Mouse (Mus musculus) intestine, postnatal 0 days (tissue): ENCODE results near the gene Plpp7. TPM values are rescaled to one million over a fixed set of nuclear protein-coding genes. Genes with fewer than 3 reads are reported as not detected.
A peak's percentile ranks its signal among the peaks of the same experiment; 100 is the strongest.

Experiments used
- ATAC-seq: fragments of 200-750 bp; cut with Nextera tagmentation; 2 replicates; pipeline ENCODE4 v1.8.0; 2017; ENCODE audit warnings: mild to moderate bottlenecking, moderate TSS enrichment, moderate library complexity
- H3K27ac ChIP-seq: fragments of 300-500 bp; sonication (generic); 2 replicates; pipeline ENCODE4 v1.5.1; 2014; ENCODE audit warnings: mild to moderate bottlenecking, low read depth, low read length, moderate library complexity
- H3K27me3 ChIP-seq: fragments of 300-500 bp; sonication (generic); replicated peaks from 2 replicates; pipeline ENCODE4 v1.6.1; 2014; ENCODE audit warnings: low read length, mixed read lengths; ENCODE audit not compliant: control insufficient read depth, insufficient read depth
- H3K36me3 ChIP-seq: fragments of 300-500 bp; sonication (generic); 2 replicates; pipeline ENCODE4 v1.6.1; 2014; ENCODE audit warnings: mild to moderate bottlenecking, moderate library complexity; ENCODE audit not compliant: control insufficient read depth, insufficient read depth
- H3K4me1 ChIP-seq: fragments of 300-500 bp; sonication (generic); replicated peaks from 2 replicates; pipeline ENCODE4 v1.6.1; 2014; ENCODE audit warnings: antibody characterized with exemption, low read length, mixed read lengths; ENCODE audit not compliant: control insufficient read depth, insufficient read depth
- H3K4me2 ChIP-seq: fragments of 300-500 bp; sonication (generic); replicated peaks from 2 replicates; pipeline ENCODE4 v1.6.1; 2014; ENCODE audit warnings: low read depth, mild to moderate bottlenecking, moderate library complexity
- H3K4me3 ChIP-seq: fragments of 300-500 bp; sonication (generic); 2 replicates; pipeline ENCODE4 v1.5.1; 2014; ENCODE audit warnings: low read depth, low read length
- H3K9ac ChIP-seq: fragments of 300-500 bp; sonication (generic); 2 replicates; pipeline ENCODE4 v1.6.1; 2014; ENCODE audit warnings: mild to moderate bottlenecking, low read depth, low read length
- H3K9me3 ChIP-seq: fragments of 300-500 bp; sonication (generic); 2 replicates; pipeline ENCODE4 v1.6.1; 2016; ENCODE audit warnings: mixed run types; ENCODE audit not compliant: control insufficient read depth
- CTCF ChIP-seq: sonication (generic); IDR thresholded peaks from 2 replicates; pipeline ENCODE4 v1.5.1; 2016; ENCODE audit warnings: low read depth, mild to moderate bottlenecking, control low read depth, antibody characterized with exemption, moderate library complexity
- WGBS: fragments of 180-500 bp; shearing (Covaris S2); extraction: QIAGEN DNeasy Blood & Tissue Kit; methylation state at CpG from one replicate; pipeline ENCODE4 v1.1.7; 2014; 5-methylcytosine and 5-hydroxymethylcytosine counted together
- polyA plus RNA-seq: library from polyadenylated mRNA; unstranded; fragments of >200 nt; fragmentation: Nextera tagmentation; extraction: Ambion mirVana; gene quantifications from 2 replicates; pipeline ENCODE4 v1.2.1, GENCODE M21; 2015

The Plpp7 gene
- polyA plus RNA-seq, 1 experiment from 2014 or later = 3.8 TPM

- no peak for TF ChIP-seq CTCF
- no peak overlapping the region for H3K27ac ChIP-seq
- no peaks in the 10 kb centered on the region for H3K36me3 ChIP-seq
- no peak for ATAC-seq
- H3K9ac ChIP-seq = no peak overlapping the region
- WGBS = 88% methylated on average over 2 of the region's 2 CpGs
- 0 out of 2 replicates have a peak, but pooled peaks cover 3% of the 10 kb centered on the region for H3K4me1 ChIP-seq
- no peak overlapping the region for H3K4me2 ChIP-seq
- H3K4me3 ChIP-seq = no peak overlapping the region
- H3K9me3 ChIP-seq = no peaks in the 10 kb centered on the region
- H3K27me3 ChIP-seq = peaks cover 29% of the 10 kb centered on the region
Measured at GRCm38 (mm10) chr2:32090145-32090544, 5.2 kb upstream of the Plpp7 start.

- Histone ChIP-seq H3K4me1 (0 out of 2 replicates have a peak, but pooled peaks cover 3% of the 10 kb centered on the region), H3K36me3 (no peaks in the 10 kb centered on the region), H3K4me2 (no peak overlapping the region), H3K27ac (no peak overlapping the region), H3K27me3 (peaks cover 21% of the 10 kb centered on the region), H3K9me3 (no peaks in the 10 kb centered on the region), H3K9ac (no peak overlapping the region), H3K4me3 (no peak overlapping the region)
- WGBS = 49% methylated on average over 3 of the region's 3 CpGs
- no peak for TF ChIP-seq CTCF
- ATAC-seq = no peak
Measured at GRCm38 (mm10) chr2:32091956-32092355, 3.4 kb upstream of the Plpp7 start.

GRCm38 (mm10) chr2:32094001-32094707 is 1.2 kb upstream of the Plpp7 start:
- no peak for TF ChIP-seq CTCF
- H3K27me3 ChIP-seq = peaks cover 4% of the 10 kb centered on the region
- WGBS = 71% methylated on average over 7 of the region's 7 CpGs
- no peak overlapping the region for H3K4me2 ChIP-seq
- H3K27ac ChIP-seq = peak overlapping the region; percentile 60
- H3K4me1 ChIP-seq = 0 out of 2 replicates have a peak, but pooled peaks cover 3% of the 10 kb centered on the region
- no peaks in the 10 kb centered on the region for H3K9me3 ChIP-seq
- H3K9ac ChIP-seq = no peak overlapping the region
- ATAC-seq = peak; percentile 82
- no peaks in the 10 kb centered on the region for H3K36me3 ChIP-seq
- no peak overlapping the region for H3K4me3 ChIP-seq

GRCm38 (mm10) chr2:32096122-32096420 is 743 bp downstream of the Plpp7 start:
- 77% methylated on average over 10 of the region's 10 CpGs for WGBS
- Histone ChIP-seq H3K9me3 (no peaks in the 10 kb centered on the region), H3K27me3 (no peaks in the 10 kb centered on the region), H3K4me3 (0 out of 2 replicates have a peak overlapping the region, but pooled peaks have one; percentile 29), H3K4me1 (0 out of 2 replicates have a peak, but pooled peaks cover 3% of the 10 kb centered on the region), H3K4me2 (peak overlapping the region; percentile 62), H3K36me3 (no peaks in the 10 kb centered on the region; the same call in 1 of the 2 replicates), H3K9ac (peak overlapping the region; percentile 17; the same call in 1 of the 2 replicates), H3K27ac (no peak overlapping the region)
- ATAC-seq = no peak
- no peak for TF ChIP-seq CTCF

GRCm38 (mm10) chr2:32102944-32103343 is 7.6 kb downstream of the Plpp7 start:
- H3K4me2 ChIP-seq = no peak overlapping the region
- no peak overlapping the region for H3K4me3 ChIP-seq
- no peaks in the 10 kb centered on the region for H3K4me1 ChIP-seq
- no peaks in the 10 kb centered on the region; the same call in 1 of the 2 replicates for H3K36me3 ChIP-seq
- no peak for ATAC-seq
- no peak for TF ChIP-seq CTCF
- H3K27me3 ChIP-seq = no peaks in the 10 kb centered on the region
- no peak overlapping the region for H3K27ac ChIP-seq
- no peaks in the 10 kb centered on the region for H3K9me3 ChIP-seq
- H3K9ac ChIP-seq = no peak overlapping the region
- 44% methylated on average over 5 of the region's 5 CpGs for WGBS

GRCm38 (mm10) chr2:32103557-32103956 is 8.2 kb downstream of the Plpp7 start:
- no peak for ATAC-seq

More at GRCm38 (mm10) chr2:32103557-32103956, 8.2 kb downstream of the Plpp7 start:
- Histone ChIP-seq H3K4me2 (no peak overlapping the region), H3K4me3 (no peak overlapping the region), H3K9ac (no peak overlapping the region), H3K36me3 (no peaks in the 10 kb centered on the region; the same call in 1 of the 2 replicates), H3K27ac (no peak overlapping the region), H3K27me3 (no peaks in the 10 kb centered on the region), H3K4me1 (no peaks in the 10 kb centered on the region), H3K9me3 (no peaks in the 10 kb centered on the region)
- no peak for TF ChIP-seq CTCF
- WGBS = 71% methylated on average over 7 of the region's 7 CpGs
